Mouse (Mus musculus): ENCODE data around the gene Atp6v1e2.

The Atp6v1e2 gene

DNA sequence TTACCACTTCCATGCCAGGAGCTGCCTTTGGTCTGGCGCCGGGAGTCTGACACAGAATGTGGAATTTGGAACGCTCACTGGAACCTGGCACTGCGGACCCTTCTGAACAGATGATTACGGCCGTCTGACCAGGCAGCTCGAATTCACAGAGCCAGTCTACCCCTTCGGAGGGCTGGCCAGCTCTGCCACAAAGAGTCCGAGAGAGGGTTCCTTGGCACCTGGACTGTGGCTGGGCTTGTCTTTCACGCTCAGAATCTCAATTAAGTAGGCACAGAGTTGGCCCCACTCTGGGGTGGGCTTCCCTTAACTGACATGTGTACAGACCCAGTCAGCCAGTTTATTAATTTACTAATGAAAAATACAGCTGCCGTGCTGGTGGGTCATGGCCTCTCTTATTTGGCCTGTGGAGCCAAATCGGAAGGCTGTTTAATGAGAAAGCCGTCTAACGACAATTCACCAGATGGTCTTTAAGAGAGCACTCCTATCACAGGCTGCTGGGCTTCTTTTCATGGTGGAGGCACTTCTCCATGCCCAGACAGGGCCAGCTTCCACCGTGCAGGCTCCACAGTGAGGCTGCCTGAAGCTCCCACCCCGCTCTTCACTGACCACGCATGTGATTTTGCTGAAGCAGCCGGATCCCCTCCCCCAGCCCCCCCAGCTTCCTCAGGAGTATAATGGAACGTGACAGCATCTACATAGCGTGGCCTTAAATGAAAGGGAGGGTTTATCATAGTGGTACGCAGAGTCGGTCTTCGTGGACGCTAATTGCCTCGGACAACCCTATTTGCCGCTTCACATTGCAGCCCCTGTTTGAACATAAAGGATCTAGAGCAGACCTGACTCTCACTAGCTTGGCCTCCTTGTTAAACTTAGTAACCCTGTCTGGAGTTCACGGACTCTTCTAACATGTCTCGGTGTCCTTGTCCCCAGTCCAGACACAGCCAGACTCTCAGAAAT, at the start of gene Atp6v1e2:
Gene Atp6v1e2, minus strand, starts transcription at position 58 of the 957 bp plus-strand sequence.
- no peak for DNase-seq (ENCODE audit: low spot score)

DNA sequence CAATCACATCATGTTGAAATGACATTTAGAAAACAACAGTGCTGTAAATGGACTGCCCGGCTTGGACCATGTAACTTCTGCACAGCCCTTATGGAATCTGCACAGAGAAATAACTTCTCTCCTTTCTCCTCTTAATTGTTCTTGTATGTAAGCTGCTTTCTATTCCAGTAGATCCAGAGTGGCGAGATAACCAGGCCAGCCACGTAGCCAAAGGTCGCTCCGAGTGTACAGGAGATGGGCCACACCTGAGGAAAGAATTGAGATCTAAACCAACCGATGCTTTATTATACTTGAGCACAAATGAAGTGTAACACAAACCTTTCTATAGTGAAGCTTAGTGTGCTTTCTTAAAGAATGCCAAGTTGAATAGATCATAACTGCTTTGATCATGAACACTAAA, 49.6 kb upstream of the Atp6v1e2 start:
- no peak for DNase-seq (ENCODE audit: low spot score)

DNA sequence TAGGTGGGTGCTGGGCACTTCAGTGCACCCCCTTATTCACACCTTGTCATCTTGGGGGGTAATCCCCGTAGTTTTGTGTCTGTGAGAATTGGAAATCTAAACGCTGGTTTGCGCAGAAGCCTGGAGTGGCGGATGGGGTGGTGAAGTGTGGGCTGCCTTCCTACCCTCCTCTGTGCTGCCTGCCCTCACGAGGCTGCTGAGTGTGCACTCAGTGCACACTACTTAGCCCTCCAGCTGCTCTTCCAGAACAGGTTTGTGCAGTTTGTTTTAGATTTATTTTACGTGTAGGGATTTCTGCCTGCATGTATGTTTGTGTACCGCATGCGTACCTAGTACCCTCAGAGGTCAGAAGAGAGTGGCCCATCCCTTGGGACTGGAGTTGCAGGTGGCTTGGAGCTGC, 43.6 kb upstream of the Atp6v1e2 start:
- DNase-seq (ENCODE audit: low spot score), result no peak

DNA sequence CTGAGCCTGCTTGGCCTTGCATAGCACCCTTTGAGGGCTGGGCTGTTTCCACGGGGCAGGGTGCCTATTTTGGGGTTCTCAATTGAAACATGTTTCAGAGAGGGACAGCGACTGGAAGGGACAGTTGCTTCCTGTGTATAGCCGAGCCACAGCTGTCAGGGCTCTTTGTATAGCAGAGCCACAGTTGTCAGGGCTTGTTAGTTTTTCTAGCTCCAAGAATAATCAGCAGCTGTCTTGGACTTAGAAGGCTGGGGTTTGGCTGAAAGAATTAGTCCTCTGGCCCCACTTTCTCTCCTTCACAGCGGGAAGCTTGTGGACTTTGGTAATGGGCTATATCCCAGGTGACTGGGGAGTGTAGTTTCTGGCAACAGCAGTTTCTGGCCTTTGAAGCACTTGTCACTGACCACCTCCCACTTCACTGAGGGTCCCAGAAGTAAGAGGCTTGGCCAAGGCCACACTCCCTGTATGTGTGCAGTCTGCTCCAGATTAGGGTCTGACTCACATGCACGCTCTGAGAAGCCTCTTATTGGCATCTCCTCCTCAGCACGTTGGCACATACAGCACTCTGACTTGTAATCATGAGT, 41.0 kb upstream of the Atp6v1e2 start:
- no peak for DNase-seq (ENCODE audit: low spot score)

DNA sequence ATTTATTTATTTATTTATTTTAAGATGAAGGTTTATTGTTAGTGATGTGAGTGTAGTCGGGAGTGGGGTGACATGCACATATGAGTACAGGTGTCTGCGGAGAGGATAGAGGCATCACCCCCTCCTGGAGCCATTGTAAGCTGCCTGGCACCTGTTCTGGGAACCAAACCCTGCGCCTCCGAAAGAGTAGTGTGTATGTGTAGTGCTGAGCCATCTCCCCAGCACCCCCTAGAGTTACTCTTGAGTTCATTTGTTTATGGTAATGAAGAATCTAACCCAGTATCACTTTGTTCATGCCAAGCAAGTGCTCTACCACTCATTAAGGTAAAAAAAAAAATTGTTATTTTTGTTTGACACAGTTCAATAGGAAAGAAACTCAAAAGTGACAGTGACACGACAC, 40.5 kb upstream of the Atp6v1e2 start:
- DNase-seq (ENCODE audit: low spot score), result no peak

DNA sequence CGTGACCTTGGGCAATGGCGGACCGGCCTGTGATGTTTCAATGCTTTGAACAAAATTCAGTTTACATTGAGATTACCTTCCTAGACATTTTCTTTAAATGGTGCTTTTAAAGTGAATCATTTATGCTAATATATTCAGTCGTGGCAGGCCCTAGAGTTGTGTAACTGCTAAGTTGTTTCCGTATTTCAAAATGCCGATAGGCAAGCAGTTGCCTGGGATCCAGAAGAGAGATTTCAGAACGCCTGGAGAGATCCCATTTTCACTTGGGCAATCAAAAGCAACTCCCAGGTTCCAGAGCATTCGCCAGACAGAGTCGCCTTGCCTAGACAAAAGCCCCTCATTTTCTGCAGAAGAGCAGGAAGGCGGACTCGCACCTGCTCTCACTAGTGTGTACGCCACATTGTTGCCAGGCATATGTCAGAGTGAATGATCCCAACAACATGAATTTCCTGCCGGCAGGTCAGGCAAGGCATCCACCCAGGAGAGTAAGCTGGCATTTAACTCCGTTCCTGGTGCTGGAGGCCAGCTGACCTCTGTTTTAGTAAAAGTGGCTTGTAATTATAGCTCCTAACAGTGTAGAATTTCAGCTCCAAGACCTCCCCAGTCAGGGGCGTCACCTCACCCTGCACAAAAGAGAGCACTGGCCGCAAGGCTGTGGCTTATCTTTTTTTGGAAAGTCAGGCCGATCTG, 38.9 kb upstream of the Atp6v1e2 start:
- no peak for DNase-seq (ENCODE audit: low spot score)

DNA sequence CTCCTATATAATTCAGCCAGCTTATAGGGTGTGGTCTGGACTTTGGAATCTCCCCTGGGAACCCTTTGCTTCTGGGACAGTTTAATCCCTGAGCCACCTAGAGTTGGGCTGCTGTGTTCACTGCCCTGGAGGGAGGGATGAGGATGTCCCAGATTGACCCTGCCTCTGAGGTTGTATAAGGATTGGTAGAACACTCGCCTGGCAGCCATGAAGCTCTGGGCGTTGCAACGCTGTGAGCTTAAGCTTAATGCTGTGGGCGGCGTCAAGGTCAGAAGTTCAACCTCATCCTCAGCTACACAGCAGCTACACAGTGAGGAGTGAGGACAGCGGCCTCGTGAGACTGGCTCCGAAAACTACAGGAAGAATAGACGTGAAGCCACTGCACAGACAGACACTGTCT, 34.8 kb upstream of the Atp6v1e2 start:
- peak; percentile 63 for DNase-seq (ENCODE audit: low spot score)

DNA sequence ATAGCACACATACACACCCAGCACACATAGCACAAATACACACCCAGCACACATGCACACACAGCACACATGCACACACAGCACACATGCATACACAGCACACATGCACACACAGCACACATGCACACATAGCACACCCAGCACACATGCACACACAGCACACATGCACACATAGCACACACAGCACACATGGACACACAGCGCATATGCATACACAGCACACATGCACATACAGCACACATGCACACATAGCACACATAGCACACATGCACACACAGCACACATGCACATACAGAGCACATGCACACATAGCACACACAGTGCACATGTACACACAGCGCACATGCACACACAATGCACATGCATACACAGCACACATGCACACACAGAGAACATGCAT, 34.0 kb upstream of the Atp6v1e2 start:
- no peak for DNase-seq (ENCODE audit: low spot score)

DNA sequence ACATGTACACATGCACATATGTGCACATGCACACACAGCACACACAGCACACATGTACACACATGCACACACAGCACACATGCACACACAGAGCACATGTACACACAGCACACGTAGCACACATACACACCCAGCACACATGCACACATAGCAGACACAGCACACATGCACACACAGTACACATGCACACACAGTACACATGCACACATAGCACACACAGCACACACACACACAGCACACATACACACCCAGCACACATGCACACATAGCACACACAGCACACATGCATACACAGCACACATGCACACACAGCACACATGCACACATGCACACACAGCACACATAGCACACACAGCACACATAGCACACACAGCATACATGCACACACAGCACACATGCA, 33.5 kb upstream of the Atp6v1e2 start:
- DNase-seq (ENCODE audit: low spot score), result no peak

DNA sequence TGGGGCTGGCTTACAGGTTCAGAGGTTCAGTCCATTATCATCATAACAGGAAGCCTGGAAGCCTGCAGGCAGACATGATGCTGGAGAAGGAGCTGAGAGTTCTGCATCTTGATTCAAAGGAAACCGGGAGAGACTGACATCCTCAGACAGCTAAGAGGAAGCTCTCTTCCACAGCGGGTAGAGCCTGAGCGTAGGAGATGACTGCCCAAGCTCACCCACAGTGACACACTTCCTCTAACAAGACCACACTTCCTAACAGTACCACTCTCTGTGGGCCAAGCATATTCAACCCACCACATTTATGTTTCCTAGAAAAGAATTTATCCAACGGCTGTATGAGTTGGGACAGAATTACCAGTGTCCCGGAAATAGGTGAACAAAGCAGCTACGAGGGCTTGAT, 30.8 kb upstream of the Atp6v1e2 start:
- no peak for DNase-seq (ENCODE audit: low spot score)

DNA sequence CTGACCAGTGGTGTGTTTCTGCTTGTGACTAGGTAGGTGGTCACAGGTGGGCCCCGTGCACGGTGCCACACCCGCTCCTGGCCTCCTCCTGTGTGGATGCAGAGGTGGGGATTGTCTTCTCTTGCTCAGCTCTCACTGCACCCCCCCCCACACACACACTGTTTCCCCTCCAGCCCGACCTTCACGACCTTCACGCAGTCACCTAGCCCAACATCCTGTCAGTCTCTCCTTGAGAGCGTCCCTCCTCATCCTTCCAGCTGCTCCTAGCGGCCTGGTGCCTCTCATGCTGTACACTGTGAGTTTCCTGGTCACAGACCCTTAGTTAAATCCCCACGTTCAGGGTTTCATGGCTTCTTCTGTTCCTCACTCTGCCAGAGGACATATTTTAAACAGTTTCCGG, 28.7 kb upstream of the Atp6v1e2 start:
- DNase-seq (ENCODE audit: low spot score), result no peak

DNA sequence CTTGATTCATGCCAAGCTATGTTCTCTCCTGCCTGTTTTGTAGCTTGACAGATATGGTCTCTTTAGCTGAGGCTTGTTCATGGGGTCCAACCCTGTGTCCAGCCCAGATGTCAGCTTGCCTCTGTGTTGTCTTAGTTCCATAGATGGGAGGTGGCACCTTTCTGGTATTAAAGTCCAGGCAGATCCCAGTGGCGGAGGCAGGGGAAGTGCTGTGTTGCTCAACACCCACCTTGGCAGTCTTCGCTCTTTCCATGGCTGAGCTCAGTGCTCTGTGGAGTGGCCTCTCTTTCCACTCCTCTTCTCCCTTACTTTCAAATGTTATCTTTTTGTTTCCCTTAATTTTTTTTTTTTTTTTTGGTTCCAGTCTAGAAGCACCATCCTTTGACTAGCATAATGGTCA, 25.4 kb upstream of the Atp6v1e2 start:
- DNase-seq (ENCODE audit: low spot score), result no peak

DNA sequence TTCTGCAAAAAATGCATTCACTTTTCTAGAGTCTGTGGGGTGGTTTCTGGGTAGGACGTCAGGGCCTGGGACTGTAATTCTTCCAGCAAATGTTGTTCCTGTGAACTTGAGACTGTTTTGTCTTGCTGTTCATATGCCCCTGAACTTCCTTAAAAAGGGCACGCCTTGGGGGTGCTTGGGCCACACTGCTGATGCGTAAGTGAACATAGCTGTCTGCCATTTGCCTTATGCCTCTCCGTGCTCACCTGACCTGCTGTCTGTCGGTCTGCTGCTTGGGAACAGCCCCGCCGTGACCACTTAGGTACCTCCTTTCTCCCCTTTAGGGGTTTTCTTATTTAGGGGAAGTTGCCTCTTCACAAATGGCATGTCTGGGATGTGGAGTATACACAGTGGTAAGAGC, 24.2 kb upstream of the Atp6v1e2 start:
- no peak for DNase-seq (ENCODE audit: low spot score)

DNA sequence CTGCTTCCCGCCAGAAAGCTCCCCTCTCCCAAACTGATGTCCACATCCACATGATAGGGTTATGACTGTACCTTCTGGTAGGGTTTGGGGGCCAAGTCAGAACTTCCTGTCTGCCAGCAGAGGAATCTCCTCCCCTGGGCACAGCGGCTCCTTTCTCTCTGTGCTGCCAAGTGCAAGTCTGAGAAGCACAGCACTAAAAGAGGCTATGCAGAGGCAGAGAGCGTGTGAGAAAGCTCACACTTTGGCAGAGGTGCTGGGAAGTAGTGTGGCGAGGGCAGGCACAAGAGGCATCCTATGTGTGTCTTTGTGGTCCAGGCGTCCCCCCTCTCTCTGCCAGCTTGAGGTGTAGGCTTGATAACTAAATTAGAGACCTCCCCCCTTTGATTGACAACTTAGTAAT, 23.3 kb upstream of the Atp6v1e2 start:
- no peak for DNase-seq (ENCODE audit: low spot score)

DNA sequence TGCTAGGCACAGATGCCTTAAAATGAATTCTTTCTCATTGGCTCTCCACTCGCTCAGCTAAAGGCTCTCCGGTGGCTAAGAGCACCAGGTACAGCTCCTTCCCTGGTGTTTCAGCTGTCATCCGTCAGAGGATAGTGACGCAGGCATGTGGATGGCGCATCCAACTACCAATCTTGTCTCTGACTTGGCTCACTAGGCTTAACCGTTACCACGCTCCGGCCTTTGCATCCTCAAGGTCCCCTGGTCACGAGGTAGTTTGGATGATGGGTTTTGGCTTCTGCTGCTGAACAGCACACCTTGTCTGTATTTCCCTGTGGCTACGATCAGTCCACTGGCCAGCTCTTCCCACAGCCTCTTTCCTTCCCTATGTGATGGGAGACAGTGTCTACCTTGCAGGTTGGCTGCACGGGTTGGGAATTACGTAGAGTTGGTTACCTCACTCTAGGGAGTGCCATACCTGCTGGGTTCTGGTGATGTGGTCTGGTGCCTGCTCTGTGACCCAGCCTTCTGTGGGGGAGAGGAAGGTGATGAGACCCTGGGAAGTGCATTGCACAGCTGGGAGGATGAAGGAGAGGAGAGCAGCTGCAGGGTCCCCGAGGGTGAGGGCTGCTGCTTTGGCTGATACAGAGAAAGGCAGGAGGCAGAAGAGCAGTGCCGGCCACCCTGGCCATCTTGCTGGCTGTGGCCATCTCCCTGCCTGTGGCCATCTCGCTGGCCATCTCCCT, 22.5 kb upstream of the Atp6v1e2 start:
- DNase-seq (ENCODE audit: low spot score), result no peak

DNA sequence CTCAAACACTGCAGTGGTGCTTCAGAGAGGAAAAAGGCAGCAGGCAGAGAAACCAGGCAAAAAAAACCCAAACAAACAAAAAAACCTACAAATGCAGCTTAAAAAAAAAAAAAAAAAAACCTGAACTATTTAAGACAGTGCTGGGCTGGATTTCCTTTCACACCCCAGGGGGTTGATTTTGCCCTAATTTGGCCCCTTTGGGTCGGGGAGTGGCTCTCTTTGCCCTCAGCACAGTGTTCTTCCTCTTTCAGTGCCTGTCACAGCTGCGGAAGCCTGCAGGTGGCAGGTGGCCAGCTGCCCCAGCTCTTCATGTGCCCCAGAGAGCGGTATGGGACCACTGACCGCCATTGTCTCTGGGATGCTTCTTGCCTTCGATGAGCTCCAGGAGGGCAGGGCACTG, 21.9 kb upstream of the Atp6v1e2 start:
- DNase-seq (ENCODE audit: low spot score), result no peak

DNA sequence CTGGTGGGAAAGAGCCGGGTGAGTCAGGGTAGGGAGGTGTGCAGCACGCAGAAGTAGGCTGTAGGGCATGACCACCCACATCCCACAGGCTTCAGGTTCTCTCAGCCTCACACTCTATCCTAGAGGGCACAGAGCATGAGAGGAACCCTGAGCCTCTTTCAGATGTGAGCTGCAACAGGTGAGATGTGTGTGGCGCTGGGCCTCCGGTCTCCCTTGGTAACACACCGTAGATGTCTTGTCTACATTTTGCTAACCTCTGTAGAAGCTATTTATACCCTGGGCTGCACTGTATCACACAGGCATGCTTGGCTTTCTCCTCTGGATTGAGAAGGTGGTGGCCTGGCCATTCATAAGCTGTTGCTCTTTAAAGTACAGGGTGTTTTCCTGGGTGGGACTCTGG, 20.9 kb upstream of the Atp6v1e2 start:
- DNase-seq (ENCODE audit: low spot score), result no peak

DNA sequence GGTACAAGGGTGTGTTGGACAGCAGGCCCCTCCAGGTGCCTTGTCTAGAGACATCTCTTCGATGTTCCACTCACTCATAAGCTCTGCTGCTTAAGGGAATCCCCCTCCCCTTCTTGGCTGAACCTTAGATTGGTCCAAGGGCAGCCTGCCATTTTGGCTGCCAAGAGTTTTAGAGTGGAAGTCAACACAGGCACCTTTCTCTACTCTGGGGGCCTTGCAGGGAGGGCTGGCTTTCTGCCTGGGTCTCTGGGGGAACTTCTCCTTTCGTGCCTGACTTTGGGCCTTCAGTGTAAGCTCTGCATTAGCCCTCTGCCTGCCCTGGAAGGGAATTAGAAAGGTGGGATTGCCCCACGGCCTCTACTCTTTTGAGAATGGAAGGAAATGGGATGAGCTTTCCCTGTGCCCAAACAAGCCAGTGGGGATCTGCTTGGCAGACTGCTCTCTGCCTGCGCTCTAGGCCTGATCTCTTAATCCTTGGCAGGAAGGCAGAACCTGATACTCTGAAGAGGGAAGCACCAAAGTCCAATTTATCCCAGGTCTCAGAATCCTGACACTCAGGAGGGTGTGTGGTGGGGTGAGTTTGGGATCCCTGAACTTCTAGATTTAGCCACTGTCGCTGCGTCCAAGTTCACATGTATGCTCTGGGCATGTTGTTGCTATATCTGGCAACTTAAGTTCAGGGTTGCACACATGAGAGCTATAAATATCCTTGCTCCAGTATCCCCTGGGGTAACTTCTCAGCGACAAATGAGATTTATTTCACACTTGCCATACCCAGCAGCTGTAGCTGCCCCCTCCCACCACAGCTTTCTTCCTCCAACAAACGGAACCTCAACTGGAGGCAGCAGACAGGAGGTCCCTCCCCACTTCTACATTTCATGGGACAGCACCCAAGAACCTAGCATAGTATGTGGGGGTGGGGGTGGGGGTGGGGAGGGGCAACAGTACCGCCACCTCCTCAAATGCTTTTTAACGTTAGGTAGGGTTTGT, 20.1 kb upstream of the Atp6v1e2 start:
- no peak for DNase-seq (ENCODE audit: low spot score)

DNA sequence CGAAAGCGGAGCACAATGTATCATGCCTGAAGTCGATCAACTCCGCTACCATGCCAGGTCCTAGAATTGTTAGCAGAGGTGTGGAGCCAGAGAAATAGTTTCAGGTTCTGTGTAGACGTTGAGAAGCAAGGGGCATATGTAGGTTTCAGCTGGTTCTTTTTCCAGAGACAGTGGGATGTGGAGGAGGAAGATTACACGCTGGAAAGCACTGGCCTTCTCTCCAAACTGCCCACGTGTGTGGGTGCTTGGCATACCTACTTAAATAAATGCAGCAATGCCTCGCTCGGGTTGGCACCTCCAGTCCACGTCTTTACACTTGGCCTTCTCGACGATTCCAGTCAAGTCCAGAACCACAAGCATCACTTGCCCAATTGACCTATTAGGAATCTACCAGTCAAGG, 19.4 kb upstream of the Atp6v1e2 start:
- no peak for DNase-seq (ENCODE audit: low spot score)

DNA sequence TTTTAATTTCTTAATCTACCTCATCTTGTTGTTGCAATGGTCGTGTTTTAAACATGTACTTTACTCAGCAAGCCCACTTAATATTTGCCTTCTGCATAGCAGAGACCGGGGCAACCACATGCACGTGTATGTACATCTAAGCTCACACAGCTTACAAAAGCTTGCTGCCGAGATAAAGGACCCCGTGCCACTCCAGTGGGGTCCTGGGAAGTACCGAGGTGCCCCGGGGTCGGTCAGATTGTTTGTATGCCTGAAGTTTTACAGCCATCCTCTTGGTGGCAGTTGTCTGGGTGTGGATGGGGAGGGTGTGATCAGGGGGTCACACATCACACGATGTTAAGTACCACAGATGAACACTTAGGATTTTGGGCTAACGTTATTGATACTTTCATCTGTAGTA, 18.3 kb upstream of the Atp6v1e2 start:
- no peak for DNase-seq (ENCODE audit: low spot score)

DNA sequence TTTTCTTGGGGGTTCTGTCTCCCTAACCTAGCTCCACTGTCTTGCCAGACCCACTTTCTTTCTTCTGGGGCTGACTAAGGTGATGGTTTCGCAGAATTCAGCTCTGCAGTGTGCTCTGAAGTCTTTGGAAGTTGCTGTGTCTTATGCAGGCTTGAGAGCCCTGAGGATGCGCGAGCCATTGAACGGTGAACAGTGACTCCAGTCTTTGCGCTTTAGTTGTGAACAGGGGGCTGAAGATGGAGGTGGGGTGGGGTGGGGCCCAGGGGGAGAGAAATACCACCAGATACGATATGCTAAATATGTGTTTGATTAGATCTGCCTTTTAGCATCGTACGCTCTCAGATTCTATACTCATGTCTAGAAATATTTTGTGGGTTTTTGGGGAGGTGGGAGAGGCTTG, 17.4 kb upstream of the Atp6v1e2 start:
- no peak for DNase-seq (ENCODE audit: low spot score)
